ENCODE assay signal across 29 mouse cellular contexts in the genomic region with DNA sequence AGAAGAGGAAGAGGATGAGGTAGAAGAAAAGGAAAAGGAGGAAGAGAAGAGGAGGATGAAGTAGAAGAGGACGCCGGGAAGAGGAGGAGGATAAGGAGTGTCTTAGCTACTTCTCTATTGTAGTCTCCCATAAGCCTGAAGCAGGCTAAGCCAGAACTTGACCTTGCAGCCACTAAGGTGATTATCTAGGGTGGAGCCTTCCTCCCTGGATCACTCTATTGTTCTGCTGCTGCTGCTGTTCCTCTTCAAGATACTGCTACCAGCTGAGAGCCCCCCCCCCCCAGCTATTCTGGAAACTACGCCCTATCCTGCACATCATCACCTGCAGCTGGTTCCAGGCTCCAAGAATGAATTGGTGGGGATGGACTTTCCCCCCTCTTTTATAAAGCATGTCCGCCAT. TPM values are rescaled to one million over a fixed set of nuclear protein-coding genes. Genes with fewer than 3 reads are reported as not detected.
"Had no signal": no experiment of that assay in that cellular context is flagged by ENCODE, and none has a peak within 500 bp of the region (broad histone marks: within the 10 kb centered on the region; RNA-seq: fewer than 3 reads in every experiment).

No protein-coding gene starts in this region.

- H3K4me2 ChIP-seq: limb, embryonic 13.5 days; liver, embryonic 13.5 days; midbrain, embryonic 13.5 days; neural tube, embryonic 13.5 days; stomach, embryonic 15.5 days had no signal

- H3K27me3 ChIP-seq: neural tube, embryonic 13.5 days; stomach, embryonic 15.5 days had no signal

- H3K9ac ChIP-seq: limb, embryonic 13.5 days; liver, embryonic 13.5 days; midbrain, embryonic 13.5 days; neural tube, embryonic 13.5 days; stomach, embryonic 15.5 days had no signal

- DNase-seq: kidney, postnatal 25 days; layer of hippocampus, adult 9-11 months; left cerebral cortex, postnatal 4 days; liver, embryonic 13.5 days; lung, adult 2 months; lung, postnatal 14 days; retina, postnatal 1 day; right cerebral cortex, postnatal 25 days; spleen, adult 18-20 months; thymus, postnatal 25 days had no signal

- ATAC-seq: midbrain, embryonic 13.5 days; midbrain, embryonic 16.5 days had no signal

- H3K4me3 ChIP-seq: layer of hippocampus, adult 2 months; limb, embryonic 13.5 days; liver, embryonic 13.5 days; midbrain, embryonic 13.5 days; myocyte; neural tube, embryonic 13.5 days; stomach, embryonic 15.5 days had no signal

- H3K9me3 ChIP-seq: limb, embryonic 13.5 days; midbrain, embryonic 13.5 days; neural tube, embryonic 13.5 days; stomach, embryonic 15.5 days had no signal

- H3K36me3 ChIP-seq: limb, embryonic 13.5 days; liver, embryonic 13.5 days; midbrain, embryonic 13.5 days; neural tube, embryonic 13.5 days; stomach, embryonic 15.5 days had no signal

- H3K27ac ChIP-seq: kidney, postnatal 0 days; layer of hippocampus, adult 2 months; limb, embryonic 13.5 days; liver, embryonic 13.5 days; macrophage; midbrain, embryonic 13.5 days; neural tube, embryonic 13.5 days; stomach, embryonic 15.5 days had no signal

RNA-seq across cellular contexts. Expression of a gene that starts 1.2 kb away (rescaled TPM):
- total RNA-seq: layer of hippocampus, adult 2 months; left cerebral cortex, adult 8-10 months; left cerebral cortex, postnatal 14 days; left cerebral cortex, postnatal 4 days; liver, adult 2 months; megakaryocyte, adult 5-6 weeks; monocyte, adult 5-6 weeks had no signal
- polyA plus RNA-seq: kidney, embryonic 14.5 days; kidney, postnatal 0 days; large intestine, adult 2 months; limb, embryonic 13.5 days; liver, adult 2 months; liver, embryonic 13.5 days; liver, embryonic 16.5 days; lung, adult 2 months; lung, embryonic 16.5 days; macrophage; midbrain, embryonic 13.5 days; midbrain, embryonic 16.5 days; myocyte; neural tube, embryonic 13.5 days; stomach, embryonic 15.5 days; thymus, postnatal 0 days had no signal
